Mouse (Mus musculus) frontal cortex, adult (tissue): ENCODE measurements at regions not wholly inside any gene's neighbourhood (a gene's known extent, or its start where the extent isn't known, plus 50 kb on each side); places are given as distances from the start of the nearest gene placed in this dataset.

ENCODE experiments used
- ATAC-seq: cut with Nextera tagmentation; 2 replicates; pipeline ENCODE4 v1.9.2; 2017; ENCODE audit warnings: mild to moderate bottlenecking, moderate library complexity, mixed read lengths; ENCODE audit not compliant: low TSS enrichment

DNA sequence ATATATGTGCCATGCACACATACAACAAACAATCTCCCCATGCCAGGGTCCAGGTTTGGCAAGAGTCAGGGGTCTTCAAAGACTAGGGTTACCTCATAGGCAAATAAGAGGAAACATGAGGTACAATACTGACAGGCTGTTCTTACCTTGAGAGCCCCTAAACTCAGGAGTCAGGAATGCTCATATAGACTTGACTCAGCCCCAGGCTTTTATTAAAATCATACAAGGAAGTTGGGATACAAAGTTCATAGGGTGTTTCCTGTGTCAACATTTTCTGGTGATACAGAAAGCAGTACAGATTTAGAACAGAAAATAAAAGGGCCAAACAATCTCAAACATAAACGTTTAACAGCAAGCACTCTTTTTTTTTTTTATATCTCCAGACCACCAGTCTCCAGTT, 2102.4 kb upstream of the Aga start:
- ATAC-seq, result no peak

DNA sequence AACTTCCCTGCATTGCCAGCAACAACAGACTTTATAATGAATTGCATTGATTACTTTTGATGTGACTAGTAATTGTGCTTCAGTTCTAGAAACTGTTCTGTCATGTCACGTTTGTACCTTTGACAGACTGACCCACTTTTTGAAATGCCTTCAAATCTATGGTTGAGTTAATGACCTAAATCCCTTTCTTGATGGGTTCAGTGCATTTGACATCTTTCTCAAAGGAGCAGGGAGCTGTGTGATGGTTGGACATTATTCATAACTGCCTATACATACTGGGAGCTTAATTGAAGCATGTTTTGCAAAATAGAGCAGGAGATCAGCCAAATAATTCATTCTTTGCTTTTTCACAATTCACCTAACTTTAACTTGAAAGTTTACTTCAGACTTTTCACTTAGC, 2083.1 kb upstream of the Aga start:
- ATAC-seq, result no peak

DNA sequence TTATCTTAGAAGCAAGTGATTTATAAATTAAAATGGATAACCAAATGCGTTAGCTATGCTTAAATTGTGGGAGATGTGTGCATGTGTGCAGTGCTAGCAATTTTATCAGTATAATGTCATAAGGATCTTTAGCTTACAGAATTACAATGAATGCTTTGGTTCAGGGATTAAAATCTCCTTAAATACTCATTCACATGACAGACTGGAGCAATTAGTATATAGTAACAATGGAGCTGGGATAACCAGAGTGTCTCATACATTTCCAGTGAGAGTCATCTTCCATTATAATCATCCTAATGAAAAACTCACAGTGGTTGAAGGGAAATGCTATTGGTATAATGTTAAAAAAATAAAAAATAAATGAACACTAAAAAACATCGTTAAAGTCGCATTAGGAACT, 2082.7 kb upstream of the Aga start:
- ATAC-seq, result no peak

DNA sequence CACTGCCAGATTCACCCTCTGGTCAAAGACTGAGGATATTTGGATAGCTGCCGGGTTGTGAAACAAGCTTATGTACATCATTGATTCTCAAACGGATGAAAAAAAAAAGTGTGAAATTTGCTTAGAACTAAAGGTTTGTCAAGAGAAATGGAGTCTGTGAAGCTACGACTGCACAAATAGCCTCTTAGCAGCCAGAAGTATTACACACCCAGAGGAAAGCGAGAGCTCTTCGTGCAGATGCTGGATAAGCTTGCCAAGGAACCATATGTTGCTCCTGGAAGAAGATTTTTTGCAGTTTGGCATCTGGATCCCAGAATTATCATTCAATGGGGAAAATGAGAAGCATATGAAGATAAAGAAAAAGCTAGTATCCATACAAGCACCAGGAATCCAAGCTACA, 2063.9 kb upstream of the Aga start:
- ATAC-seq, result peak; percentile 89

DNA sequence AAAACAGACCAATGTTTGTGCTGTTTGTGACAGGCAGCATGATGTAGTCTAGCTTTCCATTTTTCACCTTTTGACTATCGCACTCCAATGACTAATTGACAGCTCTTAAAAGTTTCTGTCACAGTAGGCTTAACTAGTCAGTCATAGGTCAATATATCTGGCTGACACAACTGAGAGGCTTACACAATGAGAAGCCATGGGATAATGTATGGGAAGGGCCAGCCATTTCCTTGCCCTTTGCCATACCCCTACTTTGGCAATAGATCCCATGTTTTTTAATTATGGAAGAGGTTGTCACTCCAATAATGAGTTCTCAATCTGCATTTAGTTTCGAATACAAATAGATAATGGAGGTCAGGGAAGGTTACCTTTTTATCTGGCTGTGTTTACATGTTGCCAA, 2062.9 kb upstream of the Aga start:
- ATAC-seq, result no peak

DNA sequence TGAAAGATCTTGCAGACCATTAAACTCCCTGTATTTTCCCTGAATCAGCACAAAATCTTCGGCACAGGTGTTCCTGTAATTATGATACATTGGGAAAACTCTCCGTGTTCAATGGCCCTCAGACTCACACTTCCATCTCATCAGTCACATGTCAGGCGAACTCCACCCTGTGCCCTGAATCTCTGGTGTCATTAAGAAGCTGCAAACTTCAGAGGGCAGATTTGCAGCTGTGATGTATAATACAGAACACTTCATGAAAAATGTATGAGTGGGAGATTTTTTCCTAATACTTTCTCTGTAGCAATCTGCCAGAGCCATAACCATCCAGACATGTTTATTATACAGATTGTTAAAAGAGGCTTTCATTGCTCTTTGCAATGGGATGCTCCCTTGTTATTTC, 2032.1 kb upstream of the Aga start:
- ATAC-seq, result no peak

DNA sequence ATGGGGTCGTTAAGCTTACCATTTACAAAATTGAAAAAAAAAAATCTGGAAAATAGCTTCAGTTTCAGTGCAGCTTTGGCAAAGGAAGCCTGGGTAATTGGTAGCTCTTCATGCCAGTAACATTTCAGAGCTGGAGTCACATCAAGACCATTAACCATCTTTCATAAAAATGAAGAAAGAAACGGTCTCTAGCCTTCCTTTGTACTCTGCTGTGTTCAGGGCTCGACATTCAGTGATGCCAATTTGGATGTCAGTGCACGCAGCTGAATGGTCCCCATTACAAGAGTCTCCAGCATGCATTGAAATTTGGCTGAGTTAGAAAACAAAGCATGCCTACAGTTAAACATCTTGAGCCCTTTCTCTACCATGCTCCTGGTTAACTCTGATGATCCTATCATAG, 2009.0 kb upstream of the Aga start:
- no peak for ATAC-seq

DNA sequence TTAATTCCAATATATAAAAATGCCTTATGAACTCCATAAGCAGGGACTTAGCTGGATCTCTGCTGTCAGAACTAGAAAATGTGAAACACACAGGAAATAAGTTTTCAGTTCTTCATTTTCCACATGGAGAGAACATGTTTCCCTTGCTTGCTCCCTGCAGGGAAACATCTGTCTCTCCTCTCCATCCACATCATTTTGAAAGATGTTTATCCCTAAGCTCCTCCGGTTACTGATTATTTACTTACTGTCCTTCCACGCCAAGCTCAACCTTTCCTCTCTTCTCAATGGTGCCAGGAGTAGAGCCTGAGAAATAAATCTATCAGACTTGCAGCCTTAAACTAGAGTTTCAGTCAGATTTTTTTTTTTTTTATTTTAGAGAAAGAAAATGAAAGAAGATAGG, 1988.4 kb upstream of the Aga start:
- no peak for ATAC-seq

DNA sequence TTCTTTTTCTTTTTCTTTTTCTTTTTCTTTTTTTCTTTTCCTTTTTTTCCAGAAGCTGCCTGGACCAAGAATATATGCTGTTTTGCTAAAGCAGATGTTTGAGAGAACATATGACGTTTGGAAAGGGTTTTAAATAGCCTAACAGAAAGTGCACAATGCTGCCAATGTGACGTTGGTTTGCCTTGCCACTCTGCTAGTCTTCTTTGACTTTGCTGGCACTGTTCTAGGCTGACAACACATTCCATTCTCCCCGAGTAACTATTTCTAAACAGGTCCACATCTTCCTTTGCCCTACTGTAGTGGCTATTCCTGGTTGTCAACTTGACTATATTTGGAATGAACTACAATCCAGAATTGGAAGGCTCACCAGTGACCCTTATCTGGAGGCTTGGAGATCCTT, 1958.4 kb upstream of the Aga start:
- ATAC-seq, result peak; percentile 91
